Mouse (Mus musculus) thymus, adult 2 months (tissue): ENCODE data around the gene Srgap3. TPM values are rescaled to one million over a fixed set of nuclear protein-coding genes. Genes with fewer than 3 reads are reported as not detected.

ENCODE experiments used
- DNase-seq: peaks from one replicate; pipeline ENCODE4 v3.0.0; 2021
- H3K27ac ChIP-seq: fragments of 200-500 bp; 2 replicates; pipeline ENCODE4 v1.5.1; 2012; ENCODE audit warnings: low read length, control low read depth; ENCODE audit not compliant: control insufficient read depth, insufficient read depth
- H3K27me3 ChIP-seq: fragments of 200-500 bp; 2 replicates; pipeline ENCODE4 v1.6.1; 2012; ENCODE audit warnings: mild to moderate bottlenecking, low read length, moderate library complexity, mixed read lengths; ENCODE audit not compliant: control insufficient read depth, insufficient read depth
- H3K36me3 ChIP-seq: fragments of 200-500 bp; 2 replicates; pipeline ENCODE4 v1.6.1; 2012; ENCODE audit warnings: mild to moderate bottlenecking, low read length, moderate library complexity; ENCODE audit not compliant: control insufficient read depth, insufficient read depth
- H3K4me1 ChIP-seq: fragments of 200-500 bp; replicated peaks from 2 replicates; pipeline ENCODE4 v1.6.1; 2012; ENCODE audit warnings: low read length; ENCODE audit not compliant: control insufficient read depth, insufficient read depth
- H3K4me3 ChIP-seq: fragments of 200-500 bp; 2 replicates; pipeline ENCODE4 v1.5.1; 2012; ENCODE audit warnings: mild to moderate bottlenecking, low read length, control low read depth, moderate library complexity; ENCODE audit not compliant: control insufficient read depth, insufficient read depth
- CTCF ChIP-seq: fragments of 200-500 bp; IDR thresholded peaks from 2 replicates; pipeline ENCODE4 v1.5.1; 2012; ENCODE audit warnings: mild to moderate bottlenecking, control low read depth, low read length, moderate library complexity, borderline replicate concordance; ENCODE audit not compliant: control insufficient read depth, poor library complexity, insufficient read depth; ENCODE audit errors: extremely low read depth
- POLR2A ChIP-seq: fragments of 200-500 bp; IDR thresholded peaks from 2 replicates; pipeline ENCODE4 v1.6.1; 2012; ENCODE audit warnings: mild to moderate bottlenecking, low read length, control low read depth, moderate library complexity; ENCODE audit not compliant: control insufficient read depth, poor library complexity, insufficient read depth; ENCODE audit errors: extremely low read depth
- WGBS: fragments of 180-500 bp; shearing (Covaris S2); methylation state at CpG from one replicate; pipeline ENCODE4 v1.1.7; 2018; 5-methylcytosine and 5-hydroxymethylcytosine counted together
- polyA plus RNA-seq: library from polyadenylated mRNA; depleted of rRNA; stranded (reverse); fragments of >200 nt; gene quantifications from 2 replicates; pipeline ENCODE4 v1.2.3, GENCODE M21; 2012

The Srgap3 gene
- polyA plus RNA-seq, 1 experiment, result 3.8 TPM

DNA sequence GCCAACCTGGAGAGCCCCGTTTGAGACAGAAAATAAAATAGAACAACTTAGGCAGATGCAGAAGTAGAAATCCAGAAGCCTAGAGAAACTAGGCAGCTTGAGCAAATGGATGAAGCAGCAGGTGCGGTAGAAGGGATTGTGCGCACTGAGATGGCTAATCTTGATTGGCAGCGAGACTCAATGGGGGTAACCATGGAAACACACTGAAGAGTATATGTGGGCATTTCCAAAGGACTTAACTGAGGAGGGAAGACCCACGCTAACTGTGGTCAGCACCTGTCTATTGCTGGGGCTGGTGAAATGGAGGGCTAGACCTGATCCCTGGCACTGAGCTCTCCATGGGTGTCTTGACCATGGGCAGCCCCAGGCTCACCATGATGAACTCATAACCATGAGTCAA, 19.7 kb downstream of the Srgap3 start:
- H3K4me1 ChIP-seq, result no peaks in the 10 kb centered on the region
- no peaks in the 10 kb centered on the region for H3K27me3 ChIP-seq
- 96% methylated on average over 5 of the region's 5 CpGs for WGBS
- no peak overlapping the region for H3K27ac ChIP-seq
- no peaks in the 10 kb centered on the region for H3K36me3 ChIP-seq
- no peak overlapping the region for H3K4me3 ChIP-seq
- no peak for DNase-seq
- no peak for TF ChIP-seq CTCF
- no peak for TF ChIP-seq POLR2A

GRCm38 (mm10) chr6:112926011-112926410, 21.1 kb downstream of the Srgap3 start:
- no peaks in the 10 kb centered on the region for H3K4me1 ChIP-seq
- DNase-seq, result no peak
- TF ChIP-seq POLR2A (no peak), CTCF (no peak)
- H3K27me3 ChIP-seq, result no peaks in the 10 kb centered on the region
- no peaks in the 10 kb centered on the region for H3K36me3 ChIP-seq
- WGBS, result 90% methylated on average over 5 of the region's 5 CpGs
- no peak overlapping the region for H3K27ac ChIP-seq
- no peak overlapping the region for H3K4me3 ChIP-seq

- H3K4me3 ChIP-seq, result no peak overlapping the region
- H3K4me1 ChIP-seq, result no peaks in the 10 kb centered on the region
- 84% methylated on average over 11 of the region's 11 CpGs for WGBS
- no peaks in the 10 kb centered on the region for H3K36me3 ChIP-seq
- TF ChIP-seq CTCF (no peak), POLR2A (no peak)
- no peaks in the 10 kb centered on the region for H3K27me3 ChIP-seq
- DNase-seq, result no peak
- no peak overlapping the region; the same call in 1 of the 2 replicates for H3K27ac ChIP-seq
These were observed 21.7 kb downstream of the Srgap3 start for GRCm38 (mm10) chr6:112925234-112925975.

DNA sequence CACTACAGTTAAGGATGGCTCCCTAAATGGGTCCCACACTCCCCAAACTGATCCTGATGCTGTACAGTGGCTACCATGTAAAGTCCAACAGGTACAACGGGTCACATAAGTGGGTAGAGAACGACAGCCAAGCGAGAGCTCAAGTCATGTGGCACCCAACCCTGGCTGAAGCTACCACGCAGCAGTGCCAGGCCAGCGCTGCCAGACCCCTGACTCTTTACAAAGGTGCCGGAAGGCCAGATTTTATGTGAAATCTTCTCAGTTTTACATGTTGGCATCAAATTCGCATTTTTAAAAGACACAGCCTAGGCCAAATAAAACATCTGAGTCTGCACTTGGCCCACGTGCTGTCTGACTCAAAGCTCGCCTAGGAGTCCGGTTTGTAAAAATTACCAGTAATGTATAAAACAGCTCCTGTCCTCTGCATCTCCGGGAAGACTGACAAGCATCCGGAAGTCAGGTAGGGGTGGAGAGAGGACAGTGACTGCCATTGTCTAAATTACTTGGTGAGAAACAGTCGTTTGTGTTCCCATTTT, 22.4 kb downstream of the Srgap3 start:
- no peak for DNase-seq
- Histone ChIP-seq H3K4me3 (no peak overlapping the region), H3K27me3 (no peaks in the 10 kb centered on the region), H3K27ac (no peak overlapping the region), H3K36me3 (no peaks in the 10 kb centered on the region), H3K4me1 (no peaks in the 10 kb centered on the region)
- TF ChIP-seq POLR2A (no peak), CTCF (no peak)
- WGBS, result 93% methylated on average over 13 of the region's 13 CpGs

DNA sequence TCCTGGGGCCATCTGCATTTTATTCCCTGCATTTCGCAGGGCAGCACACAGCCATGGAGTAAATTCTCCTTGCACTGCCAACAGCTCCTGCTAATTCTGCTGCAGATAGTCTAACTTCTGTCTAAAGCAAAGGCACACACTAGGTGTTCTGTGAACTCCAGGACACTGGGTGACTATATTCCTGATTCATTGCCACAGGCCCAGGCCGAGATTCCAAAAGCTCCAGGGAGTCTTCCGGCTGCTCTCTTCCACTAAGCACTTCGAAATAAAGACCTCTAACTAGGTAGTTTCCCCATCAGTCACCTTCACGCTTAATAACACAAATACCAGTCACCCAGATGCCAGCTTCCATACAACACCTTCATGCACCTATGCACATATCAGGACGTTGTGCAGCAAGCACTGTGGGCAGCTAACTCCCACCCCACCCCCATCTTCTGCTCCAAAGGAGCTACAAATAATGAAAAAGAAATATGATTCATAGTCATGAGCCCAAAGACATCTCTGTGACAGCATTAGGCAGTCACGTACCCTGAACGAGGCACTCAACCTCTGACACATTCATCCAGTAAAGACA, 26.4 kb downstream of the Srgap3 start:
- H3K4me1 ChIP-seq, result no peaks in the 10 kb centered on the region
- H3K27ac ChIP-seq, result no peak overlapping the region
- no peak overlapping the region for H3K4me3 ChIP-seq
- WGBS, result 95% methylated on average over 8 of the region's 8 CpGs
- no peak for DNase-seq
- no peaks in the 10 kb centered on the region for H3K36me3 ChIP-seq
- TF ChIP-seq CTCF (no peak), POLR2A (no peak)
- no peaks in the 10 kb centered on the region for H3K27me3 ChIP-seq

GRCm38 (mm10) chr6:112917717-112918116, 29.3 kb downstream of the Srgap3 start:
- Histone ChIP-seq H3K36me3 (no peaks in the 10 kb centered on the region), H3K27ac (no peak overlapping the region), H3K4me3 (no peak overlapping the region), H3K4me1 (no peaks in the 10 kb centered on the region), H3K27me3 (no peaks in the 10 kb centered on the region)
- WGBS, result 97% methylated on average over 8 of the region's 8 CpGs
- TF ChIP-seq POLR2A, result no peak
- no peak for TF ChIP-seq CTCF
- DNase-seq, result no peak

GRCm38 (mm10) chr6:112916243-112916642, 30.8 kb downstream of the Srgap3 start:
- H3K27me3 ChIP-seq, result no peaks in the 10 kb centered on the region
- 97% methylated on average over 2 of the region's 2 CpGs for WGBS
- DNase-seq, result no peak
- no peak overlapping the region for H3K27ac ChIP-seq
- no peak overlapping the region for H3K4me3 ChIP-seq
- H3K36me3 ChIP-seq, result no peaks in the 10 kb centered on the region
- TF ChIP-seq CTCF, result no peak
- TF ChIP-seq POLR2A, result no peak
- H3K4me1 ChIP-seq, result no peaks in the 10 kb centered on the region
